Mouse (Mus musculus) heart, postnatal 10 days (tissue): Measurements from ENCODE around the gene Casp8. TPM values are rescaled to one million over a fixed set of nuclear protein-coding genes. Genes with fewer than 3 reads are reported as not detected.
"Not testable (repeated sequence)": the region's sequence is repeated elsewhere in the genome, so short reads cannot be mapped to it uniquely, and the experiment has no call there.

Experiments
- DNase-seq, 2 experiments: peaks; one replicate each; pipeline ENCODE4 v3.0.0; 2021
- intact Hi-C: fragments of 180-260 bp; cut with DNase I; formaldehyde crosslinking; loops from one replicate; pipeline ENCODE4 v1.15.1; 2025
- total RNA-seq, 2 experiments: library from RNA; stranded (reverse); gene quantifications; 2 replicates each; pipeline ENCODE4 v1.2.3; 2021

The Casp8 gene
- 10 to 100 TPM; 12.6 to 16.3 TPM for total RNA-seq

- DNase-seq: peak; percentile 55 to 71
- intact Hi-C loops: no loop called here
Observed at GRCm38 (mm10) chr1:58795291-58796058, at the start of gene Casp8. Gene Casp8 (plus strand): TSS chr1:58795374.

- intact Hi-C loops: no loop called here
- peak in 1 of 2 experiments; percentile 65 for DNase-seq
Observed at GRCm38 (mm10) chr1:58746880-58747279, 48.3 kb upstream of the Casp8 start.

- DNase-seq: no peak
- intact Hi-C loops: no loop called here
Observed at GRCm38 (mm10) chr1:58759451-58759850, 35.7 kb upstream of the Casp8 start.

GRCm38 (mm10) chr1:58760581-58760980, 34.6 kb upstream of the Casp8 start:
- DNase-seq: no peak
- intact Hi-C loops: no loop called here

GRCm38 (mm10) chr1:58761391-58762275, 33.5 kb upstream of the Casp8 start:
- peak; percentile 40 to 51 for DNase-seq
- intact Hi-C loops: not testable (repeated sequence)

GRCm38 (mm10) chr1:58762576-58762975, 32.6 kb upstream of the Casp8 start:
- intact Hi-C loops: no loop called here
- no peak for DNase-seq

GRCm38 (mm10) chr1:58766446-58766845, 28.7 kb upstream of the Casp8 start:
- DNase-seq, intact Hi-C loops: not testable (repeated sequence)

- intact Hi-C loops: no loop called here
- DNase-seq: no peak
Observed at GRCm38 (mm10) chr1:58769136-58769535, 26.0 kb upstream of the Casp8 start.

GRCm38 (mm10) chr1:58769701-58770100, 25.5 kb upstream of the Casp8 start:
- intact Hi-C loops: loop anchor here (1.0 to 5.0 kb wide), 4 partner anchors 128 to 468 kb away; partner anchors contain the start of gene Als2

GRCm38 (mm10) chr1:58770111-58770720, 25.0 kb upstream of the Casp8 start:
- DNase-seq: peak; percentile 62 to 75
- intact Hi-C loops: loop anchor here (1.0 to 5.0 kb wide), 4 partner anchors 127 to 467 kb away; partner anchors contain the start of gene Als2

More at GRCm38 (mm10) chr1:58769701-58770100, 25.5 kb upstream of the Casp8 start:
- DNase-seq: no peak

GRCm38 (mm10) chr1:58772084-58772483, 23.1 kb upstream of the Casp8 start:
- intact Hi-C loops: loop anchor here (5.0 kb wide), 1 partner anchor 465 kb away; the partner anchor contains the start of gene Als2
- DNase-seq: no peak

- DNase-seq: no peak
- intact Hi-C loops: loop anchor here (5.0 kb wide), 1 partner anchor 464 kb away; the partner anchor contains the start of gene Als2
Observed at GRCm38 (mm10) chr1:58773280-58773679, 21.9 kb upstream of the Casp8 start.

- no peak for DNase-seq
- intact Hi-C loops: loop anchor here (5.0 kb wide), 1 partner anchor 463 kb away; the partner anchor contains the start of gene Als2
Observed at GRCm38 (mm10) chr1:58773905-58774304, 21.3 kb upstream of the Casp8 start.

- intact Hi-C loops: no loop called here
Observed at GRCm38 (mm10) chr1:58775361-58775760, 19.8 kb upstream of the Casp8 start.

GRCm38 (mm10) chr1:58777583-58777982, 17.6 kb upstream of the Casp8 start:
- no peak for DNase-seq
- intact Hi-C loops: no loop called here

More at GRCm38 (mm10) chr1:58775361-58775760, 19.8 kb upstream of the Casp8 start:
- no peak for DNase-seq

- intact Hi-C loops: no loop called here
- no peak for DNase-seq
Observed at GRCm38 (mm10) chr1:58778226-58778625, 16.9 kb upstream of the Casp8 start.

- DNase-seq: no peak
Observed at GRCm38 (mm10) chr1:58786276-58786675, 8.9 kb upstream of the Casp8 start.

GRCm38 (mm10) chr1:58788410-58788809, 6.8 kb upstream of the Casp8 start:
- intact Hi-C loops: no loop called here
- DNase-seq: no peak

More at GRCm38 (mm10) chr1:58786276-58786675, 8.9 kb upstream of the Casp8 start:
- intact Hi-C loops: no loop called here

- no peak for DNase-seq
- intact Hi-C loops: no loop called here
Observed at GRCm38 (mm10) chr1:58794705-58795104, 469 bp upstream of the Casp8 start.

- intact Hi-C loops: no loop called here
- DNase-seq: no peak
Observed at GRCm38 (mm10) chr1:58796059-58796363, 837 bp downstream of the Casp8 start.

- DNase-seq: no peak
- intact Hi-C loops: no loop called here
Observed at GRCm38 (mm10) chr1:58796853-58797252, 1.7 kb downstream of the Casp8 start.
